Mouse (Mus musculus) kidney, adult 8-10 months (tissue): ENCODE data around the gene Ube2j1.
A peak's percentile ranks its signal among the peaks of the same experiment; 100 is the strongest.
"Not testable (repeated sequence)": the region's sequence is repeated elsewhere in the genome, so short reads cannot be mapped to it uniquely, and the experiment has no call there.

ENCODE experiments used
- DNase-seq, 2 experiments: peaks; one replicate each; pipeline ENCODE4 v3.0.0; 2022

Gene Ube2j1

DNA sequence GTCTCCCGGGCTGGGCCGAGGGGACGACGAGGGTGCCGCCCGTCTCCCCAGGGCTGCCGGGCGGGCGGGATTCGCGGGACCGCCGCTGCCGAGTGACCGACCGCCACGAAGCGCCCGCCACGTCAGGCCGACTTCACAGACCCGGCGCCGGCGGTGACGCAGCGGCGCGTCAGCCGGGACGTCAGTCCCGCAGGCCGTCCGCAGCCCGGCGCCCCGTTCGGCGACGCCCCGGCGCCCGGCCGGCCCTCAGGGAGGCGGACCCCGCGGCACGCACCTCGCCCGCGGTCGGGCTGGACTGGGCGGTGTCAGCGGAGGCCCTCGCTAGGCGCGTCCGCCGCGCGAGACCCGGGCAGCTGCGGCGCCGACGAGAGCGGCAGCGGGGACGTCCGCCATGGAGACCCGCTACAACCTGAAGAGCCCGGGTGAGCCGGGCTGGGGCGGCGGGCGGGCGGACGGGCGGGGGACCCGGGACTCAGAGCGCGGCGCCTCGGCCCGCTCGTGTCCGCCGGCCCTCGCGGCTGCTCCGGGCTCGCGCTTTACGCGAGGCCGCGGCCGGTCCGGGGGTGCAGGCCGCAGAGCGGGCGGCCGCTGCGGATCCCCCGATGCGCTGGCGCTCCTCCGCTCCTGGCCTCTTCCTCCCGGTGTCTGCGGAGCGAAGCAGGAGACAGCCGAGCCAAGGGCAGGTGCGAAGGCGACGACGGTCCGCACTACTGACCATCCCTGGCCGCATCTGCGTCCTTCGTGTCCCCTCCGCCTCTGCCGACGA is at the start of gene Ube2j1:
Gene Ube2j1 (plus strand): TSS at position 222 of the 766 bp plus-strand sequence.
- peak; percentile 88 to 90 for DNase-seq

GRCm38 (mm10) chr4:32981617-32982016 is 49.6 kb upstream of the Ube2j1 start:
- no peak for DNase-seq

DNA sequence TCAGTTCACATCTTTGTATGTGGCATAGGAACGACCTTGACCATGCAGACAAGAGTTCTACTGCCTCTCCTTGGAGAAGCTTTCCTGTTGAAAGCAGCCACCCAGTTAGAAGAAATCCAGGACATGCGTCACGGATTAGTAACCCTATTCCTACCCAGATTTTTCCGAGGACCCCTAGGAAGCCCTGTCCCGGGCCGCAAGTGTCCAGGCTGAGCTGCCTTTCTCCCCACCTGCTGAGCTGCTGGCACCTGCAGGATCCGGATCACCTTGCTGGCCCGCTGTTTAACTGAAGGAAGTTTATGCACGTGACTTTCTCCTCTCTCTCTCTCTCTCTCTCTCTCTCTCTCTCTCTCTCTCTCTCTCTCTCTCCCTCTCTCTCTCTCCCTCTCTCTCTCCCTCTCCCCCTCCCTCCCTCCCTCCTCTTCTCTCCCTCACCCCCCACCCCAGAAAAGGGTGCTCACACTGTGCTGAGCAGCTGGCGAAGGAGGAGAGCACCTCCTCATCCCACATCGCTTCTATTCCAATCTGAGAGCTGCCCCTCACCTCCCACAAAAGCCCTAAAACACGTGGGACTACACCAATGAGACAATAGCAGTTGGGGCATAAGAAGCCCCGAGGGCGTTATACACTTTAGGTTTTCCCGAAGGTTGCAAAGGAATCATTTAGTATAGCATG is 49.0 kb upstream of the Ube2j1 start:
- peak; percentile 38 to 59 for DNase-seq

- peak; percentile 21 to 26 for DNase-seq
Observed at GRCm38 (mm10) chr4:32982716-32983175, 48.5 kb upstream of the Ube2j1 start, which contains the start of gene Rragd. TSS of gene Rragd (plus strand) at chr4:32983037.

GRCm38 (mm10) chr4:32983176-32984155 is 47.8 kb upstream of the Ube2j1 start:
- peak; percentile 72 to 76 for DNase-seq

- no peak for DNase-seq
Observed at GRCm38 (mm10) chr4:32984242-32984641, 47.0 kb upstream of the Ube2j1 start.

- DNase-seq, result no peak
Observed at GRCm38 (mm10) chr4:32984801-32985675, 46.2 kb upstream of the Ube2j1 start.

- no peak for DNase-seq
Observed at GRCm38 (mm10) chr4:32985684-32986083, 45.5 kb upstream of the Ube2j1 start.

- DNase-seq, result no peak
Observed at GRCm38 (mm10) chr4:32987006-32987405, 44.2 kb upstream of the Ube2j1 start.

DNA sequence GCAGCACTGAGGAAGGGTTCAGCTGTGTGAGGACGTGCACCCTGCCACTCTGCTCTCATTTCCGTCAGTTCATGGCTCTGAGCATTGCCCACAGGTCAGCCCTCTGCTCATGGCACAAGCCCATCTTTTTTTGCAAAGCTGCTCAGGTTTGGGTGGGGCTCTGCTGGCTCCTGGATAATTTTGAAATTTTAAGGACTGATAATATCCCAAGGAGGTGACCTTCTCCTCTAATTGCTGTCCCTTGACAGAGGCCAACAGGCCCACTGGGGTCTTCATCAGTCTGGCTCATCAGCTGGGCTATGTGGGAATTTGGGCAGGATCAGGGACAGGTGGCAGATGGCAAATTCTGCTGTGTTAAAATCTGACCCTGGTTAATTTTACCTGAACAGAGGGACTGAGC is 41.9 kb upstream of the Ube2j1 start:
- no peak for DNase-seq

DNA sequence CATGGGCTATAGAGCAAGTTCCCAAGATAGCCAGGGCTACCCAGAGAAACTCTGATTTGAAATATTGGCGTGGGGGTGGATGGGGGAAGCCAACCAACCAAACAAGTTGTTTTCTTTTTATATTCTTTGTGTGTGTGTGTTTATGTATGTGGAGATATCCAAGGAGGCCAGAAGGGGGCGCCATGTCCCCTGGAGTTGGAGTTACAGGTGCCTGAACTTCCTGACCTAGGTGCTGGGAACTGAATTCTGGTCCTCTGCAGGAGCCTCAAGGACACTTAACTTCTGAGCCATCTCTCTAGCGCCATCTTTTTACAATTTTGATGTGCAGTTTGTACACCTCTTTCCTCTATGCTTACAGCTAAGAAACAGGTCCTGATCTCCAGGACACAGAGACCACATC is 37.0 kb upstream of the Ube2j1 start:
- no peak for DNase-seq

- no peak for DNase-seq
Observed at GRCm38 (mm10) chr4:32996083-32996482, 35.1 kb upstream of the Ube2j1 start.

DNA sequence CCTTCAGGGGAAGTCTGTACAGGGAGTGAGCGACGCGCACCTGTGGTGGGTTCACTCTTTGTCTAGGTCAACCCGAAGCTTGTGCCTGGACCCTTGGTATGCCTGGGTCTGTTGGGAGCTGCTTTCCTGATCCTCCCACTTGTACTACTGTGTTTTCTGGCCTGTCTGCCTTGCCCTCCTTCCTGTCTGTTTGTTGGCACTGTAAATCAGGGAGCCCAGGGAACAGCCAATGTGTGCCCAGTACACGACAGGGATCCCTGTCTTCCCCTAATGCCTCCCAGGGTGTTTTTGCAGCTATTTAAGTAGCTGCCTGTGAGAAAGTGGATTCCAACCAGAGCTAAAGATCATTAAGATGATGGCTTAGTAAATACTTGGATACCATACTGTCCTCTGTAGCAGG is 33.6 kb upstream of the Ube2j1 start:
- no peak for DNase-seq

DNA sequence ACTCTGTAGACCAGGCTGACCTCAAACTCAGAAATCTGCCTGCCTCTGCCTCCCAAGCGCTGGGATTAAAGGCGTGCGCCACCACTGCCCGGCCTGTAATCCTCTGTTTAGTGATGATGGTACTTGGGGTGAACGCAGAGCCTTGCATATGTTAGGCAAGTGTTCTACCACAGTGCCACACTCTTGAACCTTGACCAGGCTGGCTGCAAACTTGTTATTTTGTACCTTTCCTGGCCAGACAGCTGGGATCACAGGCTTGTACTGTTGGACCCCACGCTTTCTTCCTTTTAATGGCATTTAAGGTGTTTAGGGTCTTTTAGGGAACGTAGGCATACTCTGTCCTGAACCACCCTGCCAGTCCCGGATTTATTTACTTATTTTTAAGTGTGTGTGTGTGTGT is 32.2 kb upstream of the Ube2j1 start:
- DNase-seq, result peak; percentile 37 to 45

- no peak for DNase-seq
Observed at GRCm38 (mm10) chr4:33002081-33002480, 29.1 kb upstream of the Ube2j1 start.

- DNase-seq, result not testable (repeated sequence)
Observed at GRCm38 (mm10) chr4:33005595-33006470, 25.4 kb upstream of the Ube2j1 start.

GRCm38 (mm10) chr4:33006844-33007243 is 24.4 kb upstream of the Ube2j1 start:
- DNase-seq, result no peak

DNA sequence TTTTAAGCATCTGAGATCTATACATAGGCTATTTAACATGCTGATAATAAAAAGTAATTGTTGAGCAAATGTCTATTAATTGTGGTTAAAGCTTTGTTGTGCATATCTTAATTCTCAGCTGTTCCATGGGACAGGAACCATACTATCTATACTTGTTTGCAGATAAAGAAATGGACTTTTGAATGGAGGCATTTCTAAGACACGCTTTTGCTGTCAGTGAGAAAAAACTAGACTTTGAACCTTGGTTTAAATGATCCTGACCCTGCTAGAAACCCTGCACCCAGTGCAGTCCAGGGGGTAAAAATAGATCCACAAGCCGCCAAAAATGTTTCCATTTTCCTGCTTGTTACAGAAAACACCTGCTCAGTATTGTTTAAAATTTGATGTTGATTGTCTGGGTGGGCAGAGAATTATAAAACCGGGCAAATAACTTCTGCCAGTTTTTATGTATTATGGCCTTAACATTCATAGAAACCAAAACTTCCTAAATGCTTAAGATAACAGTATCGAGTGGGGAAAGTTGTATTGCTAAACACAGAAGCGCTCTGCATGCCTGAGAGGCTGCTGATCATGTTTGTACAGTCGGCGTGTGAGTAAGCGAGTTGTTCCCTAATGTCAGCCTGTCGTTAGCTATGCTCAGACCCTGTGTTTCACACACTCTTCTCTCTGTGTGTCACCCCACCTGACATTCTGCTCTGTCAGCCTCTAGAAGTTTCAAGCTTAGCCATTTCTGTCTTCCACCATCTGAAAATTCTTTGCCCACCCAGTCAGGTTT is 23.6 kb upstream of the Ube2j1 start:
- peak; percentile 31 to 49 for DNase-seq

- no peak for DNase-seq
Observed at GRCm38 (mm10) chr4:33010078-33010477, 21.1 kb upstream of the Ube2j1 start.

DNA sequence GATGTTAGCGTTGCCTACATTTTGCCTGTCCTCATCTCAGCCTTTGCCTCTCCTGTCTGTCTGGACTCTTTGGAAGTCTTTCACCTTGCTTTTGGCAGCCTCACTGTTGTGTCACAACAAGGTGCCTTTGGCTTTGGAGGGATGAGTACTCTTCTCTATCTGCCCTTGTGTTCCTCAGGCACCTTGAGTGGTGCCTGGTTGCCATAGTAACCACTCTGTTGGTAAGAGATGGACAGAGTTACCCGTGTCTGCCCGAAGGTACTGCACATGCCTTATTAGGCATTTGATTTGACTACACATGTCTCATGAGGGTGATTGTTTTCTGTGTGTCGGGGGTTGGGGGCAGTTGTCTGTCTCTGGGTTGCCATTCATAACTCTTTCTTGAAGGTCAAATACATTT is 18.7 kb upstream of the Ube2j1 start:
- no peak for DNase-seq
